Mouse (Mus musculus) kidney, adult 8-10 months (tissue): ENCODE data around the gene Lipe.
"Not testable (repeated sequence)": the region's sequence is repeated elsewhere in the genome, so short reads cannot be mapped to it uniquely, and the experiment has no call there.

Experiments used
- DNase-seq, 2 experiments: peaks; one replicate each; pipeline ENCODE4 v3.0.0; 2022

Gene Lipe

GRCm38 (mm10) chr7:25398610-25399009 lies at the start of gene Lipe:
Gene Lipe (minus strand): TSS chr7:25398710.
- DNase-seq = no peak

GRCm38 (mm10) chr7:25440816-25441153 lies 42.3 kb upstream of the Lipe start:
- peak in 1 of 2 experiments; percentile 16 for DNase-seq

- peak; percentile 41 to 43 for DNase-seq
Observed at GRCm38 (mm10) chr7:25439978-25440815, 41.7 kb upstream of the Lipe start.

GRCm38 (mm10) chr7:25439124-25439822 lies 40.8 kb upstream of the Lipe start:
- DNase-seq = no peak

GRCm38 (mm10) chr7:25436704-25437103 lies 38.2 kb upstream of the Lipe start:
- no peak for DNase-seq

- peak; percentile 31 to 51 for DNase-seq
Observed at GRCm38 (mm10) chr7:25436226-25436625, 37.7 kb upstream of the Lipe start.

DNA sequence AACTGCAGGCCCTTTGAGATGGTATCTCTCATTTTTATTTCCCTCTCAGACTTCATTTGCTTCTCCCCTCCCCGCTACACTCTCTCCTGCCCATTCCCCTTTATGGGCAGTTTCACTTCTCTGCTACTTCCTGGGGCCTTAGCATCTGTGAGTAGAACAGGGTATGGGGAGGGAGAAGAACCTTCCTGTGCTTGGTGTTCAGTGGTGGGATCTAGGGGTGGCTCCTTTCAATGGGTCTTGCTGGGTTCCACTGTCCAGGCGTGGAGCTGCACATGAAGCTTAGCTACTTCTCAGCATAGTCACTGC lies 37.0 kb upstream of the Lipe start:
- no peak for DNase-seq

DNA sequence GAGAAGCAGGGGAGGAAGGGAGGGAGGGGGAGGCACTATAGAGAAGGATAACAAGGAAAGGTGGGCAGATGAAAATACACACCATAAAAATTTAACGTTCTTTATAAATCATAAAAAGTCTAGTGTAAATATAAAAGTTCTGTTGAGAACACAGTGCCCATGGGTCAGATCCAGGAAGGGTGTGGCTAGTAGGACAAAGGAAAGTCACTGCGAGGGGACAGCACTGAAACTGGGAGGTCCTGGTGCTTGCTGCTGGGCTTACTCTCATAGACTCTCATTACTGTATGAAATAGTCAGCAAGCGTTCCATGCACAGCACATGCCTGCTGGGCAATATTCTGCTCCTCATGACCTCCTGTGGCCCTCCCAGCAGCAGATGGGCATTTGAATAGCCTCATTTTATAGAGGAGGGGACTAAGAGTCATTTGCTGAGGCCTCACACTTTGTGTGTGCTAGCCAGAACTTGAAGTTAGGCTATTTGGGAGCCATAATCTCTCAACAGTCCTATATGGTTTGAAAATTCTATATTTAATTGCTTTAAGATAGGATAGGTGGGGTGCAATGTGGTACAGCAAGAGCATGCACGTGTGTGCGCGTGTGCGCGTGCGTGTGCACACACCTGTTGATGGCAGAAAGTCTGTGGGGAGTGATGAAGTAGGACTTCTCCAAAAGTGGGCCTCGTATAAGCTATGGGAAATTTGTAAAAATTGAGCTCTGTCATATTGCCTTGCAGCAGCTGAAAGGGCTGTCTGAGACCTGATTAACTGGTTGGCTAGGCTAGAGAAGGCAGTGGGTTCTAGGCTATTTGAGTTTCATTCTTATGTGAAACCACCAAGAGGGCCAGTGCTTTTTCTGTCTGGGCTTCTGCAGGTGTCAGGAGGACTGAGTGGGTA lies 36.4 kb upstream of the Lipe start:
- DNase-seq = no peak

- no peak for DNase-seq
Observed at GRCm38 (mm10) chr7:25433781-25434560, 35.5 kb upstream of the Lipe start.

- peak in 1 of 2 experiments; percentile 28 for DNase-seq
Observed at GRCm38 (mm10) chr7:25433007-25433541, 34.6 kb upstream of the Lipe start.

DNA sequence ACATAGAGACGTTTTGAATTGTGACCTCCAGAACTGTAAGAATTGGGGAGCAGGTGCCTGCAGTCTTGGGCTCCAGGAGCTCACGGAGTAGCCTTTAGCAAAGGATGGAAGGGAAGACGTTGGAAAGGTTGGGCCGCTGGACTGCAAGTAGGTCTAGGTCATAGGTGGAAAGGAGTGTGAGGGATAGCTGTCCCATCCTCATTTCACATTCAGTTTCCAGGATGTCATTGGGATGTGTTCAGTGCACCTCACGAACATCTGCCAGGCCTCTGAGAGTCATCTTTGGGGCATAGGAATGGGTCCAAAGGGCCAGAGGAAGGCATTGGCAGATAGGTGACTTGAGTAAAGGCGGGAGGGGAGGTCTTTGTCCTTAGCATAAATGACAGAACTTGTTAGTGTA lies 33.9 kb upstream of the Lipe start:
- DNase-seq = no peak

- no peak for DNase-seq
Observed at GRCm38 (mm10) chr7:25429886-25430784, 31.6 kb upstream of the Lipe start.

- DNase-seq = peak in 1 of 2 experiments; percentile 18
Observed at GRCm38 (mm10) chr7:25428321-25428720, 29.8 kb upstream of the Lipe start.

DNA sequence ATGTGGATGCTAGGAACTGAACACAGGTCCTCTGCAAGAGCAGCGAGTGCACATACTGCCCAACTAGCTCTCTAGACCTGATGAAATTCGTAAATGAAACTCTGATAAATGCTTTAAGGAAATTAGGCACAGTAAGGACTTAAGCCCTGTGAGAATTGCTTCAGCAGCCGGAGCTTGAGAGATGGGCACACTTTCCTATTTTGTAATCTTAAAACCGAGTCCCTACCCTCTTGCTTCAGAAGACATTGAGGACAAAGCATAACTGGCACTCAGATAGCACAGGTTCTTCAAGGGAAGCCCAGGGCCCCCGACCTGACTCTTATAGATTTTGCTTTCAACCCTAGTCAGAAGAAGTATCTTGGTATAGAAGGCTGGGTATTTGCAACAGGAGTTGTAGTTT lies 28.6 kb upstream of the Lipe start:
- DNase-seq = no peak

DNA sequence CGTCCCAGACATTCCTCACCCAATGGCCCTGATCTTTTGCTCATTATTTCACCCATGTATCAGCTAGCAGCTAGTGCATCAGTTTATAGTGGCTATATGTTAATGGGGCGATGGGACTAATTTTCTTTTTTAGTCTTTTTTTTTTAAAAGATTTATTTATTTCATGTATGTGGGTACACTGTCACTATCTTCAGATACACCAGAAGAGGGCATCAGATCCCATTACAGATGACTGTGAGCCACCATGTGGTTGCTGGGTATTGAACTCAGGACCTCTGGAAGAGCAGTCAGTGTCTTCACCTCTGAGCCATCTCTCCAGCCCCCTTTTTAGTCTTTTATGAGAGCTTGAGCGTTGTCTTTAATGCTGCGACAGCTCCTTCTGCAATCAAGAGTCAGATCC lies 27.9 kb upstream of the Lipe start:
- DNase-seq = not testable (repeated sequence)

GRCm38 (mm10) chr7:25424429-25424828 lies 25.9 kb upstream of the Lipe start:
- peak; percentile 66 to 85 for DNase-seq

GRCm38 (mm10) chr7:25422286-25422841 lies 23.9 kb upstream of the Lipe start:
- DNase-seq = no peak

DNA sequence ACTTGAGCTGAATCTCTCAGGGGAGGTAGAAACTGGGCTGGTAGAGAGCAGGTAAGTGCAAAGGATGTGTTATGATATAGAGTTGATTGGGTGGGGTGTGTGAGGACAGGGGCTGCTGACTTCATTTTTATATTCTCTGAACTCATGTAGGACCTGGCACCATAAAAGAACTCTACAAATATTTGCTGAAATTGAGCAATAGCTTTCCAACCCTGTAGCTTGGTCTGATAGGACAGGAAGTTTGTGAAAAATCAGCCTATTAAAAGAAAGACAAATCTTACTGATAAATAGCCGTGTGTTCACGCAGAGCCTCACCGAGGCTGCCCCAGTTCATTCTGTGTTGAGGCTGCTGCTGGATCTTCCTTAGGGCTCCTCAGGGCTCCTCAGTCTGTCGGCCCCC lies 21.4 kb upstream of the Lipe start:
- no peak for DNase-seq

DNA sequence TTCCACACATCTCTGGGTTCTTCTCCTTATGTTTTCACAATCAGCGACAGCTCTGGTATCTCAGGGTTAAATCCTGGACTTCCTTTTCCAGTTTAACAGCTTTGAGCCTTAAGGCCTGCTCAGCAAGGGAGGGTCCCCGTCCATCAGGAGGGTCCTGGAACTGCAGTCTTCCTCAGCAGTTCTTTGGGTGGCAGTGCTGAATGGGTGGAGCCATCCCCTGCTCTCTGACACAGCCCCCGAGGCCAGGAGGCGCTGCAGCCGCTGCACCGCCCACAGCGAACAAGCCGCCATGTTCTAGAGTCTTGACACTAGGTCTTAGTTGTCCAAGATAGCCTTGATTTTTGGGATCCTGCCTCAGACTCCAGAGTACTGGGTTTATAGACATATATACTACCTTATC lies 21.0 kb upstream of the Lipe start:
- no peak for DNase-seq

DNA sequence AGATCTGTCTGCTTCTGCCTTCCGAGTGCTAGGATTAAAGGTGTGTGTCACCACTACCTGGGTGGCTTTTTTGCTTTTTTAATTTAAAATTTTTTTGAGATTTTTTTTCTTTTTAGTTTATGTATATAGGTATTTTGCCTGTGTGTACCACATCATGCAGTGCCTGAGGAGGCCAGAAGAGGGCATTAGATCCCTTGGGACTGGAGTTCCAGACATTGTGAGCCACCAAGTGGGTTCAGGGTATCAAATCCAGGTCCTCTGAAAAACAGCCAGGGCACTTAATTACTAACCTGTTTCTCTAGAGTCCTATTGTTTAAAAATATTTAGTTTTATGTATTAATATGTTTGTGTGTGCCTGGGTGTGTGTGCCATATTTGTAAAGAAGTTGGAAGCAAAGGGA lies 19.1 kb upstream of the Lipe start:
- peak in 1 of 2 experiments; percentile 57 for DNase-seq
